Mouse (Mus musculus) liver, embryonic 14.5 days (tissue): ENCODE results near the gene Inka1. TPM values are rescaled to one million over a fixed set of nuclear protein-coding genes. Genes with fewer than 3 reads are reported as not detected.

Source experiments
- ATAC-seq: fragments of 200-750 bp; cut with Nextera tagmentation; 2 replicates; pipeline ENCODE4 v1.8.0; 2017; ENCODE audit warnings: moderate number of reproducible peaks, mild to moderate bottlenecking, moderate library complexity; ENCODE audit not compliant: insufficient read depth
- DNase-seq, 3 experiments: peaks; one replicate each; pipeline ENCODE4 v3.0.0-alpha.2; 2012 to 2013; ENCODE audit warnings: low read depth in 3 of 3, low spot score in 3 of 3
- H3K27ac ChIP-seq: fragments of 300-500 bp; sonication (generic); 2 replicates; pipeline ENCODE4 v1.5.1; 2014; ENCODE audit warnings: moderate library complexity, mild to moderate bottlenecking, control low read depth, inconsistent platforms
- H3K27me3 ChIP-seq: fragments of 300-500 bp; sonication (generic); 2 replicates; pipeline ENCODE4 v1.6.1; 2014; ENCODE audit warnings: mild to moderate bottlenecking, low read length, moderate library complexity; ENCODE audit not compliant: control insufficient read depth, insufficient read depth
- H3K36me3 ChIP-seq: fragments of 300-500 bp; sonication (generic); replicated peaks from 2 replicates; pipeline ENCODE4 v1.6.1; 2014; ENCODE audit warnings: low read depth; ENCODE audit not compliant: control insufficient read depth, insufficient read depth
- H3K4me1 ChIP-seq, 2 experiments: fragments of 200-500 bp in 1 of 2; fragments of 300-500 bp in 1 of 2; sonication (generic) in 1 of 2; replicated peaks; 2 replicates each; pipeline ENCODE4 v1.6.1; 2012 to 2014; ENCODE audit warnings: antibody characterized with exemption in 1 of 2, inconsistent platforms in 1 of 2, low read length in 1 of 2; ENCODE audit not compliant: control insufficient read depth in 2 of 2, insufficient read depth in 2 of 2
- H3K4me2 ChIP-seq: fragments of 300-500 bp; sonication (generic); 2 replicates; pipeline ENCODE4 v1.6.1; 2014; ENCODE audit warnings: low read depth, mild to moderate bottlenecking, control low read depth, moderate library complexity
- H3K4me3 ChIP-seq, 2 experiments: fragments of 200-500 bp in 1 of 2; fragments of 300-500 bp in 1 of 2; sonication (generic) in 1 of 2; 2 replicates each; pipeline ENCODE4 v1.5.1; 2012 to 2014; ENCODE audit warnings: low read depth in 2 of 2, low read length in 2 of 2, mild to moderate bottlenecking in 2 of 2, control low read depth in 1 of 2, inconsistent platforms in 1 of 2, moderate library complexity in 1 of 2; ENCODE audit not compliant: insufficient read depth in 1 of 2
- H3K9ac ChIP-seq: fragments of 300-500 bp; sonication (generic); replicated peaks from 2 replicates; pipeline ENCODE4 v1.6.1; 2014; ENCODE audit warnings: mild to moderate bottlenecking, control low read depth, moderate library complexity
- H3K9me3 ChIP-seq: fragments of 300-500 bp; sonication (generic); 2 replicates; pipeline ENCODE4 v1.6.1; 2016; ENCODE audit warnings: low read length, mixed read lengths; ENCODE audit not compliant: control insufficient read depth
- CTCF ChIP-seq: IDR thresholded peaks from 2 replicates; pipeline ENCODE4 v1.5.1; 2016; ENCODE audit warnings: antibody characterized with exemption, low read depth, control low read depth
- EP300 ChIP-seq: IDR thresholded peaks from 2 replicates; pipeline ENCODE4 v1.6.1; 2016; ENCODE audit warnings: antibody characterized with exemption, low read depth
- WGBS: fragments of 180-500 bp; shearing (Covaris S2); extraction: QIAGEN DNeasy Blood & Tissue Kit; methylation state at CpG from one replicate; pipeline ENCODE4 v1.1.7; 2014; ENCODE audit not compliant: insufficient replicate concordance; 5-methylcytosine and 5-hydroxymethylcytosine counted together
- polyA plus RNA-seq, 2 experiments: library from polyadenylated mRNA; depleted of rRNA in 1 of 2; stranded (reverse) in 1 of 2; unstranded in 1 of 2; fragments of >200 nt; fragmentation: Nextera tagmentation in 1 of 2; extraction: Ambion mirVana in 1 of 2; gene quantifications; 2 replicates each; pipeline versions ENCODE4 v1.2.1 to v1.2.3; 2012 to 2014

Gene Inka1
- polyA plus RNA-seq (2012; rRNA removed), result 23.8 and 33.0 TPM in 2 replicates
- 51.6 and 57.3 TPM in 2 replicates for polyA plus RNA-seq (2014; fragmentation: Nextera tagmentation; extraction: Ambion mirVana)

DNA sequence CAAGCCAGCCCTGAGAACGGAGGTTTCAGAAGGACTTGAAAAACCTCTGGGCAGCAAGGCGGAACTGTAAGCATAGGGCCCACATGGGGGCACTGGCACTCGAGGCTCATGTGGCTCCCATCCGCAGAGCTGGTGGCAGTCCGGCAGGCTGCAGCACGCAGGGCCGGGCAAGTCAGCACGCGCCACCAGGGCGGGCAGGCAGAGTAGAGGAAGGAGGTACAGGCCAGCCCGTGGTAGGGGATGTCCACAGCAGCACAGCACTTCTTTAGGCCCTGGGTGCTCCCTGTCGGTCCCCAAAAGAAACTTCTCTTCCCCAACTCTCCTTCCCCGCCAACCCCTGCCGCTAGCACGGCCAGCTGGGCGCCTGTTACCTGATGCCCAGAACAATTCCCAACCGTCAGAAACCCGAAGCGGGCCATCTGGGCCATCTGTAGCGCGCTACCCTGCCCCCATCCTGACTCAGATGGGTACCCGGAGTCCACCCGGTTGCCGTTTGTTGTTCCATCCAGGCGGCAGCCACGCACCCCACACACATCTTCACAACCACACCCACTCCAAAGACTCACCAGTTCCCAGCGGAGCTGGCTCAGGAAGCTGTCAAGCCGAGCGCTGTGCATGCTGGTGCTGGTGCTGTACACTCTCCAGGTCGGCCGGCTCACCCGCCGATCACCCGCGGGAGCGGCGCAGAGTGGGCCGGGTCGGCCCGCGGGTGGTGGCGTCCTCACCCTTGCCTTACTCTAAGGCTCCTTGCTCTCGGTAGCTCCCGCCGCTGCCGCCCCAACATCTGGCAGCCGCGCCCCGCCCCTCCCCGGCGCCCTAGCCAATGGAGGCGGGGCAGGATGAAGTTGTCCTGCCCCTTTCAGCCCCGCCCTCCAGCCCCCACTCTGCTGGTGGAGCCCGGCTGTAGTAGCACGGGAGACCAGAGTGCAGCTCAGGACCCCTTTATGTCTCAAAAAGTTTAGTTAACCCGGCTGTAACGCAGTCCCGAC lies at the start of gene Inka1:
TSS of gene Inka1 (minus strand) at position 749 of the 989 bp plus-strand sequence.
- ATAC-seq, result peak; percentile 75
- H3K4me3 ChIP-seq, result peak within 1 kb of the TSS; percentile 84 to 86
- peak within 1 kb of the TSS; percentile 86 for H3K9ac ChIP-seq
- peaks cover 38% of the 10 kb centered on the region for H3K36me3 ChIP-seq
- peak within 1 kb of the TSS; percentile 92 for H3K4me2 ChIP-seq
- WGBS, result under 1% methylated on average over 58 of the region's 58 CpGs
- peak within 1 kb of the TSS; percentile 96 for H3K27ac ChIP-seq
- peak; percentile 82 to 88 (median 83) for DNase-seq
- H3K4me1 ChIP-seq, result peaks cover 43 to 50% of the 10 kb centered on the region in 2 experiments
- H3K9me3 ChIP-seq, result no peaks in the 10 kb centered on the region
- H3K27me3 ChIP-seq, result no peaks in the 10 kb centered on the region; the same call in 1 of the 2 replicates
- TF ChIP-seq EP300 (peak; percentile 43; the same call in 1 of the 2 replicates), CTCF (peak; percentile 50)

GRCm38 (mm10) chr9:108032126-108032525 lies 46.4 kb upstream of the Inka1 start:
- Histone ChIP-seq H3K9ac (no peak overlapping the region), H3K36me3 (peaks cover 45% of the 10 kb centered on the region), H3K27ac (no peak overlapping the region), H3K4me3 (no peak overlapping the region), H3K4me2 (no peak overlapping the region), H3K4me1 (0 out of 4 replicates have a peak, but pooled peaks cover 0 to 6% of the 10 kb centered on the region in 2 experiments), H3K9me3 (no peaks in the 10 kb centered on the region), H3K27me3 (no peaks in the 10 kb centered on the region)
- no peak for TF ChIP-seq CTCF
- TF ChIP-seq EP300, result no peak
- ATAC-seq (no peak), DNase-seq (no peak)
- WGBS, result 87% methylated on average over 5 of the region's 5 CpGs

GRCm38 (mm10) chr9:108027867-108028266 lies 42.2 kb upstream of the Inka1 start:
- Histone ChIP-seq H3K4me3 (no peak overlapping the region), H3K4me1 (no peaks in the 10 kb centered on the region), H3K27ac (no peak overlapping the region), H3K4me2 (no peak overlapping the region), H3K9ac (no peak overlapping the region), H3K36me3 (peaks cover 66% of the 10 kb centered on the region), H3K9me3 (no peaks in the 10 kb centered on the region), H3K27me3 (no peaks in the 10 kb centered on the region)
- TF ChIP-seq EP300, result no peak
- TF ChIP-seq CTCF, result peak; percentile 44
- 90% methylated on average over 3 of the region's 3 CpGs for WGBS
- DNase-seq, result no peak
- no peak for ATAC-seq

GRCm38 (mm10) chr9:108026584-108026983 lies 40.9 kb upstream of the Inka1 start:
- H3K27me3 ChIP-seq, result no peaks in the 10 kb centered on the region

GRCm38 (mm10) chr9:108023216-108023615 lies 37.5 kb upstream of the Inka1 start:
- Histone ChIP-seq H3K9me3 (no peaks in the 10 kb centered on the region), H3K27me3 (no peaks in the 10 kb centered on the region), H3K4me3 (no peak overlapping the region), H3K9ac (no peak overlapping the region), H3K36me3 (peaks cover 45% of the 10 kb centered on the region), H3K4me1 (no peaks in the 10 kb centered on the region), H3K4me2 (no peak overlapping the region), H3K27ac (no peak overlapping the region)
- DNase-seq, result no peak
- no peak for TF ChIP-seq EP300
- no peak for TF ChIP-seq CTCF
- 83% methylated on average over 3 of the region's 3 CpGs for WGBS
- ATAC-seq, result no peak

More at GRCm38 (mm10) chr9:108026584-108026983, 40.9 kb upstream of the Inka1 start:
- Histone ChIP-seq H3K36me3 (peaks cover 58% of the 10 kb centered on the region), H3K9me3 (no peaks in the 10 kb centered on the region), H3K9ac (no peak overlapping the region), H3K4me2 (no peak overlapping the region), H3K4me3 (no peak overlapping the region), H3K27ac (no peak overlapping the region), H3K4me1 (no peaks in the 10 kb centered on the region)
- ATAC-seq, result no peak
- no peak for DNase-seq
- WGBS, result 81% methylated on average over 3 of the region's 3 CpGs
- peak; percentile 18; the same call in 1 of the 2 replicates for TF ChIP-seq CTCF
- TF ChIP-seq EP300, result no peak
